Mouse (Mus musculus) stomach, embryonic 14.5 days (tissue): ENCODE measurements around the gene Rpgrip1l. TPM values are rescaled to one million over a fixed set of nuclear protein-coding genes. Genes with fewer than 3 reads are reported as not detected.

Experiments
- ATAC-seq: fragments of 200-750 bp; cut with Nextera tagmentation; 2 replicates; pipeline ENCODE4 v1.8.0; 2017; ENCODE audit warnings: low read depth, moderate TSS enrichment; ENCODE audit not compliant: insufficient number of reproducible peaks, insufficient read depth, low FRiP score
- H3K27ac ChIP-seq: fragments of 300-500 bp; sonication (generic); 2 replicates; pipeline ENCODE4 v1.5.1; 2014; ENCODE audit warnings: mild to moderate bottlenecking, low read length, moderate library complexity, mixed read lengths
- H3K27me3 ChIP-seq: fragments of 300-500 bp; sonication (generic); 2 replicates; pipeline ENCODE4 v1.6.1; 2014; ENCODE audit warnings: low read length, control low read depth, mixed read lengths; ENCODE audit not compliant: control insufficient read depth, insufficient read depth
- H3K36me3 ChIP-seq: fragments of 300-500 bp; sonication (generic); 2 replicates; pipeline ENCODE4 v1.6.1; 2014; ENCODE audit warnings: mild to moderate bottlenecking, control low read depth, low read length, moderate library complexity, mixed read lengths; ENCODE audit not compliant: control insufficient read depth, insufficient read depth
- H3K4me1 ChIP-seq: fragments of 300-500 bp; sonication (generic); 2 replicates; pipeline ENCODE4 v1.6.1; 2014; ENCODE audit warnings: low read length, control low read depth, mixed read lengths; ENCODE audit not compliant: control insufficient read depth, insufficient read depth
- H3K4me2 ChIP-seq: fragments of 300-500 bp; sonication (generic); replicated peaks from 2 replicates; pipeline ENCODE4 v1.6.1; 2014; ENCODE audit warnings: low read depth, low read length, control low read depth
- H3K4me3 ChIP-seq: fragments of 300-500 bp; sonication (generic); 2 replicates; pipeline ENCODE4 v1.5.1; 2014; ENCODE audit warnings: low read depth, low read length, control low read depth
- H3K9ac ChIP-seq: fragments of 300-500 bp; sonication (generic); replicated peaks from 2 replicates; pipeline ENCODE4 v1.6.1; 2014; ENCODE audit warnings: low read depth, mild to moderate bottlenecking, control low read depth, low read length, moderate library complexity, mixed read lengths
- H3K9me3 ChIP-seq: fragments of 300-500 bp; sonication (generic); 2 replicates; pipeline ENCODE4 v1.6.1; 2016; ENCODE audit warnings: low read depth, low read length, control low read depth; ENCODE audit not compliant: control insufficient read depth
- WGBS: fragments of 180-500 bp; shearing (Covaris S2); extraction: QIAGEN DNeasy Blood & Tissue Kit; methylation state at CpG from one replicate; pipeline ENCODE4 v1.1.7; 2014; 5-methylcytosine and 5-hydroxymethylcytosine counted together
- polyA plus RNA-seq: library from polyadenylated mRNA; unstranded; fragments of >200 nt; fragmentation: Nextera tagmentation; extraction: Ambion mirVana; gene quantifications from 2 replicates; pipeline ENCODE4 v1.2.1, GENCODE M21; 2014

The Rpgrip1l gene
- polyA plus RNA-seq, 1 experiment from 2014 or later, result 9.5 TPM

- H3K27ac ChIP-seq, result no peak overlapping the region
- H3K4me2 ChIP-seq, result no peak overlapping the region
- WGBS, result 52% methylated on average over 3 of the region's 3 CpGs
- no peak overlapping the region for H3K9ac ChIP-seq
- peaks cover 23% of the 10 kb centered on the region for H3K4me1 ChIP-seq
- H3K4me3 ChIP-seq, result no peak overlapping the region
- no peaks in the 10 kb centered on the region for H3K27me3 ChIP-seq
- no peaks in the 10 kb centered on the region for H3K9me3 ChIP-seq
- ATAC-seq, result no peak
- peaks cover 6% of the 10 kb centered on the region; the same call in 1 of the 2 replicates for H3K36me3 ChIP-seq
Measured at GRCm38 (mm10) chr8:91326018-91326417, 13.0 kb upstream of the Rpgrip1l start.

DNA sequence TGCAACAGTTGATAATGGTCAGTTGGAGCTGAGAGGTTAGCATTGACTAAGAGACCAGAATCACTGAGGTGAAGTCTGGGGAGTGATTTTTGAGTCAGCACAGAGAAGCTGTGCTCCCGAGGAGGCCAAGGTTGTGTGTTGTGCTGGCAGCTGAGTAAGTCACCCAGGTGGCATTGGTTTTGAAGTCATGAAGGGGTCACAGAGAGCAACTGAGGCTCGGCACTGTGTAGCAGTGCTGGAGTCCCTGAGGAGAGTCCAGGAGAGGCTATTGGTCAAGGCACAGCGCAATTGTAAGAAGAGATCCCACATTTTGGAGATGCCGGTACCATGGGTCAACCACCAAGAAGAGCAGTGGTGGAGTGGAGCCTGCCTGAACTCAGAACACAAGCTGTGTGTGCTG, 11.9 kb upstream of the Rpgrip1l start:
- Histone ChIP-seq H3K4me1 (peaks cover 12% of the 10 kb centered on the region), H3K4me3 (no peak overlapping the region), H3K27ac (no peak overlapping the region), H3K9ac (no peak overlapping the region), H3K27me3 (no peaks in the 10 kb centered on the region), H3K4me2 (no peak overlapping the region), H3K36me3 (peaks cover 6% of the 10 kb centered on the region; the same call in 1 of the 2 replicates), H3K9me3 (no peaks in the 10 kb centered on the region)
- no peak for ATAC-seq
- 84% methylated on average over 4 of the region's 4 CpGs for WGBS

GRCm38 (mm10) chr8:91324271-91324670, 11.2 kb upstream of the Rpgrip1l start:
- H3K9ac ChIP-seq, result no peak overlapping the region
- H3K4me1 ChIP-seq, result peaks cover 6% of the 10 kb centered on the region
- no peak overlapping the region for H3K27ac ChIP-seq
- no peak for ATAC-seq
- peaks cover 6% of the 10 kb centered on the region; the same call in 1 of the 2 replicates for H3K36me3 ChIP-seq
- H3K4me2 ChIP-seq, result no peak overlapping the region
- no peaks in the 10 kb centered on the region for H3K9me3 ChIP-seq
- 61% methylated on average over 9 of the region's 9 CpGs for WGBS
- no peak overlapping the region for H3K4me3 ChIP-seq
- H3K27me3 ChIP-seq, result no peaks in the 10 kb centered on the region

DNA sequence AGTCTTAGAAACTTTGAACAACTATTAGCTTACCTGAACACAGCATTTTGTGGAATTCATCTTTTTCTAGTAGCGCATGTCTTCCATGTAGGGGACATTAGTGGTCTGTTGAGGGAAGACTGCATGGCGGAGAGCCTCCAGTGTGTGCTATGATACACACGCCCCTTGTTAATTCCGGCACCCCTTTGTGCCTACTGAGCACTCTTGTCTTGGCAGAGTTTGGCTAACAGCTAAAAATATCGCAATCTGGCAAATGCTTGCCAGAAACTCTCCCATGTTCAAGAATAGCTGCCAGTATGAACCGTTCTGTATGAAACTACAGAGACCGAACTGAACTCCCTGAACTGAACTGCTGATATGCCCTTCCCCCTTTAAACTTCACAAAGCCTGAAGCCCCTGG, 10.4 kb upstream of the Rpgrip1l start:
- Histone ChIP-seq H3K4me2 (no peak overlapping the region), H3K9me3 (no peaks in the 10 kb centered on the region), H3K27ac (no peak overlapping the region), H3K36me3 (peaks cover 6% of the 10 kb centered on the region; the same call in 1 of the 2 replicates), H3K4me3 (no peak overlapping the region), H3K4me1 (0 out of 2 replicates have a peak, but pooled peaks cover 3% of the 10 kb centered on the region), H3K9ac (no peak overlapping the region), H3K27me3 (no peaks in the 10 kb centered on the region)
- no peak for ATAC-seq
- WGBS, result 92% methylated on average over 7 of the region's 7 CpGs

DNA sequence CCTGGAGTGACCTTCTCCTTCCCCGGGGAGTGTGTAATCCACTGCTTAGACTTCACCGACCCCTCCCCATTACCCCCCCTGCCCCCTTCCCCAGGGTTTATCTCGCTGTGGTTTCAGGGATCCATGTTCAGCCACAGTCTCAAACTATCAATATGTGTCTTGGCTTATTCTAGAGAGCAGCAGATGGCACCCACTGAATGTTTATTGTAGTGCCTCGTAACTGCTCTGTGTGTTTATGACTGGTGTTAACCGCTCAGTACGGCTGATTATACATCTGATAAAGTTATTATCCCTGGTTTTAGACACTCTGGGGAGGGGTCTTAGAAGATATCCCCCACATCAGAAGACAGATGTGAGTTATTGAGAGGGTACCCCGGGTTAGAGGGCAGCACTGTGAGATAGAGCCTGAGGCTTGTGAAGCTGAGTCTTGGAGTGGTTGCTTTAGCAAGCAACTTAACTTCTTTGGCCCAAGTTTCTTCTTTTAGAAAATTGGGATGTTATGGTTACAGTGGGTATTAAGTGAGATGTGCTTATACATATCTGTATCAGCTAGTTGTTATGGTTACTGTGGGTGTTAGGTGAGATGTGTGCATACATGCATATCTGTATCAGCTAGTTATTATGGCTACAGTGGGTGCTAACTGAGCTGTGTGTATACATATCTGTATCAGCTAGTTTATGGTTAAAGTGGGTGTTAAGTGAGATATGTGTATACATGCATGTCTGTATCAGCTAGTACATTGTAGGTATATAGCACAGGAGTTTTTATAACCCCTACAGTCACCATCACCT, 6.1 kb upstream of the Rpgrip1l start:
- no peaks in the 10 kb centered on the region for H3K36me3 ChIP-seq
- no peak overlapping the region for H3K27ac ChIP-seq
- H3K4me1 ChIP-seq, result peaks cover 10% of the 10 kb centered on the region
- H3K9ac ChIP-seq, result no peak overlapping the region
- no peaks in the 10 kb centered on the region for H3K27me3 ChIP-seq
- 52% methylated on average over 7 of the region's 7 CpGs for WGBS
- H3K4me2 ChIP-seq, result no peak overlapping the region
- no peak for ATAC-seq
- H3K9me3 ChIP-seq, result no peaks in the 10 kb centered on the region
- H3K4me3 ChIP-seq, result no peak overlapping the region

DNA sequence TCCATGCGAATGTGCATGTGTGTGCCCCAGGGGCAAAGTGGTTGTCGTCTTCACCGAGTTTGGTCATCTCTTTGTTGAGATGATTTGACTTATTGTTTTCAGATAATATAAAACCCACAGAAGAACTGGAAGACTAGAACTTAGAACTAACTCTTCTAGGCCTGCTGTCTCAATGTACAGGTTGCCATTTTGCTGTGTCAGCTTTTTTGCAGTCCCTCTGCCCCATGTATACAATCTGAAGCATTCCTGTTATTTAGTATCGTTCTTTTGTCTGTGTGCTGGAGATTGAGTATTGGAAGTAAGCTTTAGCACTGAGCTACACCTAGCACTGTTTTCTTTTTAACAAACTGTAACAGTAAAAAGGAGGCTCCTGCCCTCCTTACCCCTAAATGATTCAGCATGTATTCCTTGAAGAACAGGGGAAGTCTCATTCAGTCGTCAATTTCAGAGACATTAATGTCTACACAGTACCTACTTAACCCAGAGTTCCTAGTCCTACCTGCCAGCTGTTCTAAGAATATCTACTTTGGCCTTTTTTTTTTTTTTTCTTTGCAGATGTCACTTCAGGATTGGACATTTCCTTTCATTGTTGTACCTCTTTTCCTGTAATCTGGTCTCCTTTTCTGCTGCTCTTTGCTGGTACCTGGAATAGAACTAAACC, 4.6 kb upstream of the Rpgrip1l start:
- 92% methylated on average over 5 of the region's 5 CpGs for WGBS

GRCm38 (mm10) chr8:91312342-91312741, 720 bp downstream of the Rpgrip1l start:
- H3K4me2 ChIP-seq, result peak overlapping the region; percentile 54
- no peak for ATAC-seq

More for the DNA sequence above, 4.6 kb upstream of the Rpgrip1l start:
- H3K4me1 ChIP-seq, result peaks cover 10% of the 10 kb centered on the region
- no peak overlapping the region for H3K27ac ChIP-seq
- no peaks in the 10 kb centered on the region for H3K27me3 ChIP-seq
- H3K4me3 ChIP-seq, result no peak overlapping the region
- no peaks in the 10 kb centered on the region for H3K36me3 ChIP-seq
- H3K4me2 ChIP-seq, result no peak overlapping the region
- ATAC-seq, result no peak
- no peak overlapping the region for H3K9ac ChIP-seq
- no peaks in the 10 kb centered on the region for H3K9me3 ChIP-seq

DNA sequence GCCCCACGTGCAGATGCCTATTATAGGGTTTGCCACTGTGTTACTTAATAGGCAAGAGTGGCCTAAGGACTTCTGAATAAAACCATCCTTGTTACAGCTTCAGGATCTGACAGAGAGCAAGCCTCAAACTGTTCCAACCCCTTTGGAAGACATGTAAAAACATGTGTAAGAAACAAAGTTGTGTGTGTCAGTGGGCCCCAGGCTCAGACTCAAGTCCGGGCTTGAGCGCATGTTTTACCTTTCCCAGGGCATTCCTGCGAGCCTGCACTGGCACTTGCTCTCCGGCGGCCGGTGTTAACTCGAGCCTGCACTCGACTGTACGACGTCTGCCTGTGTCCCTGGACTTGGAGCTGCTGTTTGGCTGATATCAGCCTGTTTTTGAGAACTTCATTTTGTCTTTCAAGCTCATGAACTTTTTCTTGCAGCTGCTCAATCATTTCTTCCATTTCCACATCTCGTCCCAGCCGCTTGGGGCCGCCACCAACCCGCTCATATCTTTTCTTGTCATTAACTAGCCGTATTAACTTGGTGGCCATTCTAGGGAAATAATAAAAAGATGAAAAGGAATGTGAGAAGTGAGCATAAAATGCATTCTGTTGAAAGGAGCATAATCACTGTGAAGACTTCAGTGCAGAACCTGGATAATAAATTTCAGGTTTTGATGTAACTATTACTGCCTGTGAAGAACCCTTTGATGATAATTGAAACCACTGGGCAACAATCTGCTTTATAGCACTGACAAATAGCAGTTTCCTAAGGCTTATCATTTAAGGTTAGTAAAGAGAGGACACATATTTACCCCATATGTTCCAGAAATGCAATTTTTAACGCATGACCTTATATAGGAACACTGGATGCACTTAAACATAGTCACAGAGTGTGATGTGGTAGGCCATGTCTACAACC, 8.3 kb downstream of the Rpgrip1l start:
- Histone ChIP-seq H3K4me1 (no peaks in the 10 kb centered on the region), H3K4me3 (no peak overlapping the region), H3K9ac (no peak overlapping the region), H3K4me2 (no peak overlapping the region), H3K27ac (0 out of 2 replicates have a peak overlapping the region, but pooled peaks have one; percentile 7), H3K9me3 (no peaks in the 10 kb centered on the region), H3K27me3 (no peaks in the 10 kb centered on the region), H3K36me3 (peaks cover 3% of the 10 kb centered on the region; the same call in 1 of the 2 replicates)
- no peak for ATAC-seq
- 71% methylated on average over 17 of the region's 17 CpGs for WGBS

More at GRCm38 (mm10) chr8:91312342-91312741, 720 bp downstream of the Rpgrip1l start:
- Histone ChIP-seq H3K4me3 (peak overlapping the region; percentile 72), H3K4me1 (peaks cover 6% of the 10 kb centered on the region), H3K9me3 (no peaks in the 10 kb centered on the region), H3K9ac (peak overlapping the region; percentile 50; the same call in 1 of the 2 replicates), H3K36me3 (no peaks in the 10 kb centered on the region), H3K27me3 (no peaks in the 10 kb centered on the region), H3K27ac (no peak overlapping the region)
- WGBS, result 73% methylated on average over 2 of the region's 2 CpGs
